Mouse (Mus musculus) right cerebral cortex, postnatal 10 days (tissue): Measurements from ENCODE around the gene Sorcs3.

Experiments used
- DNase-seq, 2 experiments: peaks; one replicate each; pipeline ENCODE4 v3.0.0; 2021; ENCODE audit warnings: low spot score in 2 of 2

Gene Sorcs3

DNA sequence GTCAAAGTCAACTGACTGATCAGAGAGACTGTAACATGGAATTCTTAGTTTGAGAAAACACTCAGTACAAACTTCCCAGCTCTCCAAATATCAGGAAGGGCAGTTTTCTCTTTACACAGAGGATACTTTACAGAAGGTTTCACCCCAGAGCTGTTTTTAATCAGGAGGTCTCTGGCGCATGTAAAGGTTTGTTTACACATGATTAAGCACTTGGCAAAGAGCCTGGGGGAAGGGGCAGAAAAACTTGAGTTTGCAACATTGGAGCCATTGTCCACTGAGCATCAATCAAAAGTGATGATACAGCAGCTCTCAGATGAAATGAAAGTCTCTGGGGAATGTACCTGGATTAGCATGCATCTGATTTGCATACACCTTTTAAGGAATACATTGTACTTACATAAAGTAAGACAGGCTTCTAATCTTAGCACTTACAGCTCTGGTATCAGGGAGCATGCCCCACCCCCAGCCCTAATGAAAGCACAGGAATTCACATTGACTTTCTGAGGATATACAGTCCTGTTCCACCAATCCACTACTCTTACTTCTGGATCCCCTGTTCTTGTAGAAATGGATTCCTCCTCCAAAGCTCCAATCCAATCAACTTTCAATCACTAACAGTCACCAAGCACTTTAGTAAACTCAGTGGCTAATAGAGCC lies 500.6 kb downstream of the Sorcs3 start:
- no peak for DNase-seq

- no peak for DNase-seq
Observed at GRCm38 (mm10) chr19:48706924-48707320, 501.1 kb downstream of the Sorcs3 start.

- no peak for DNase-seq
Observed at GRCm38 (mm10) chr19:48725851-48726419, 520.1 kb downstream of the Sorcs3 start.

- no peak for DNase-seq
Observed at GRCm38 (mm10) chr19:48727048-48727447, 521.2 kb downstream of the Sorcs3 start.

- DNase-seq, result peak; percentile 43 to 59
Observed at GRCm38 (mm10) chr19:48727601-48728000, 521.8 kb downstream of the Sorcs3 start.

DNA sequence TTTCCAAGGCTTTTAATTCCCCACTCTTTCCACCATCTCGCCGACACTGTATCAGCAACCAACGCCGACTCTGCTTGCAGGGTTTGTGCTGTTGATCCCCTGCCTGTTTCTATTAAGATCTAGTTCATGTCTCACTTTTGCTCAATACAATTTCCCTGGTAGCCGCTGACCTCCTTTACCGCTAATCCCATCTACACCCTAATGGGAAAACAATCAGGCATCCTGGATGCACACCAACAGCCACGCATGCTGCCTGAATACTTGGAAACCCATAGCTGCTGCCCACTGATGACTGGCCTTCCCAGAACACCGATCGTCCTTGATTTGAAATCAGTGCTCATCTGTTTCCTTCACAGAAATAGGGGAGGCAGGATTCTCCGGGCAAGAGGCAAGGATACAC lies 525.9 kb downstream of the Sorcs3 start:
- no peak for DNase-seq

DNA sequence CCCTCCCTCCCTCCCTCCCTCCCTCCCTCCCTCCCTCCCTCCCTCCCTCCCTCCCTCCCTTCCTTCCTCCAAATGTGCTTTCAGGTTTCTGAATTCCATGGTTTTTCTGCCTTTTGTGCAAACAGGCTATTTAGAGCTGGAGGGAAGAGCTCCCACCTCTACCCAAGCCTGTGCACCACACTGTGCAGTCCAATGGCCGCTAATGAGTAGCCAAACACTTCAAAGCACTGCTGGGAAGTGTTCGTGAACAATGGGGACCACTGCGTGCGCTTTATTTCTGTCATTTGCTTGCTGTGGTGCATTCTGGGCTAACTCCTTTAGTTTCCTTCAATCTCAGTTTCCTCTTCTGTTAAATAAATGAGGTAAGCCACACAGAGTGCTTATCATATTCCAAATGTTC lies 528.5 kb downstream of the Sorcs3 start:
- no peak for DNase-seq

DNA sequence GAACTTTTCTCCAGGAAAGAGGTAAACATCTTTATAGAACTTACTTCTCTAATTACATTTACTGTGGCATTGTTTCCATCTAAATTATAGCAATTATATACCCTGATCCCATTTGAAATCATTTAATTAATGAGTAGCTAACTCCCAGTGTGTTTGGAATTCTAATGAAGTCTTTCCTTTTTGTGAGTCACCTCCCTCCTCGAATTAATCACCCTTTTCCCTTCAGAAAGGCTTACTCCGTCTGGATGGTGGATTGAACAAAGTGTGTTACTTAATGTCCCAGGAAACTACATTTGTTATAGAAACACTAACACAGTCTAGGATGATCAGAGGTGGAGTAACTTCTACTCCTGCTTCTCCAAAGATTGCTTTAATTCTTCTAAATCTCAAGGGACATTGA lies 531.7 kb downstream of the Sorcs3 start:
- DNase-seq, result no peak

DNA sequence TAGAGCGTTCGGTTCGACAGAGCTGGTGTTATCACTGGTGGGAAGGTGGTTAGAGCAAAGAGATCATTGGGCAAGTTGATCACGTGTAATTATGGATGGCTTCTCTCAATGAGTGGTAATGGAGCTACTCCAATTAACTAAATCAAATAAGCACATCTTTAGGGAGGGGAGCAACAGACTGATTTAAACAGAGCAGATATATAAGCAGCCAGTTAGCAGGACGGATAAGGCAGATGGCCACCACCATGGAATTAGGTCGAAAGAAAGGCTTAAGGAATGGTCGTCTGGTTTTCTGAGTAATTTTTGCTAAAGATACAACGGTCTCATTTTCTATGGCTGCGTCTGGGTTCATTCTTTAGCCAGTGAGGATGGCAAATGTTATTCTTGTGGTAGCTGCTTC lies 549.3 kb downstream of the Sorcs3 start:
- no peak for DNase-seq

DNA sequence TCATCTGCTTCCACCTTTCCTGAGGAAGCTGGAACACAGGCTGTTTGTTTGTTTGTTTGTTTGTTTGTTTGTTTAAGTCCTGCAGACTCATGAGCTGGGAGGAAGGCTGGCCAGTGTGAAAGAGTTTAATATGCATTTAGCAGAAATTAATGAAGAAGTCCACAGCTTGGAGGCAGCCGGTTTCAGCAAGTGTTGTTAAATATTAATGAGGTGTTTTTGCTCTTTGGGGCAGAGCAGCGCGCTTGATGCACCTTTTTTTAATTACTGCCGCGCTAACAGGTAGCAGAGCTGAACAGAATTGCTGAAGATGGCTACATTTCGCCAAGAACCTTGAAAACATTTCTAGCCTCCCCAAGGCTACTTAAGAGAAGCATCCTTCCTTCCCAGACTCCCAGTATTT lies 551.0 kb downstream of the Sorcs3 start:
- DNase-seq, result no peak

DNA sequence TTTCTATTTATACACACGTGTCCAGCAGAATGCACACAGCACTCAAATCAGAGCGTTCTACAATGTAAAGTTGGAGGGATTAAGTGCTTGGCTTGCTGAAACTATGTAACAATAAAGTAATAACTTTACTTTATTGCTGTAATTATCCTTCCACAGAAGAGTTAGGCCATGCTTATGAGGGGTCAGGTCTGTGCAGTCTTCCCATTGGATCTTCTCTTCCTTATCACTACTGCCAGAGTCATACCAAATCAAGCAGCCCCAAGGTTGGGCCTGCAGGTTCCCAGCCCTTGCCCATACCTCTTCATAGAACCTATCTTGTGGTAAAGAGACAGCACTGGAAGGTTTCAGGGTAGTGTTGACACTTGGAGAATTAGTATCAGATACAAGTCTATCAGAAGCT lies 560.7 kb downstream of the Sorcs3 start:
- DNase-seq, result no peak

DNA sequence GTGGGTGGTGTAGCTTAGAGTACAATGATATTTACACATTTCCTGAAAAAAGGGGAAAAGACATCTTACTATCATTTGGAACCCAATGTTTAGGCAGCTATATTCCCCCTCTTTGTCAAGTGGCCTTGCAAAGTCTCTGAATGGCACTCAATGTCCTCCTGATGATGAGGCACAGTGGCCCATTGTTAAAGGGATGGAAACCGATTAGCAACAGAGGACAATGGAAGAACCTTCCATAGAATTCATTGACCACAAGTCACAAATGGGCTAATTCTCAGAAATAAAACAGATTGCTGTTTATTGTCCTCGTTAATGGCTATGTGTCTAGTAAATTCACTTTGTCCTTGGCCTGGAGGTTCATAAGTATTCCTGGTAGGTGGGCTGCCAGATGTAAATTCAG lies 565.7 kb downstream of the Sorcs3 start:
- DNase-seq, result no peak

GRCm38 (mm10) chr19:48779095-48779765 lies 573.4 kb downstream of the Sorcs3 start:
- DNase-seq, result no peak

DNA sequence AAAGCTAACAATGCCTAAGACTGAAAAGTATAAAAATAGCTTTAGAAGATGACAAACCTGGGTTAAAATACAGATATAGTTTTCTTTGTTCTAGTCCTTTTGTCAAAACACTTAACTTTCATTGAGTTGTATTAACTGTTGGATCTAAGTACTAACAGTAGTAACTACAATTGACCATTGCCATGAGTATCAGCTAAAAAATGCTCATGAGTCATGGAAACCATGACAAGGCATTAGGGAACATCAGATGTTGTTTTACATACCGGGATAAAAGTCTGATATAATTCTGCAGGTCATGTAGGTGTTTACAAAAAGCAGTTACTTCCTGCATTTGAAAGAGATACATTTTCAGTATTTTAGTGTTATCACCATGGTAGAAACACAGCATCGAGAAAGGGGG lies 575.0 kb downstream of the Sorcs3 start:
- DNase-seq, result no peak

DNA sequence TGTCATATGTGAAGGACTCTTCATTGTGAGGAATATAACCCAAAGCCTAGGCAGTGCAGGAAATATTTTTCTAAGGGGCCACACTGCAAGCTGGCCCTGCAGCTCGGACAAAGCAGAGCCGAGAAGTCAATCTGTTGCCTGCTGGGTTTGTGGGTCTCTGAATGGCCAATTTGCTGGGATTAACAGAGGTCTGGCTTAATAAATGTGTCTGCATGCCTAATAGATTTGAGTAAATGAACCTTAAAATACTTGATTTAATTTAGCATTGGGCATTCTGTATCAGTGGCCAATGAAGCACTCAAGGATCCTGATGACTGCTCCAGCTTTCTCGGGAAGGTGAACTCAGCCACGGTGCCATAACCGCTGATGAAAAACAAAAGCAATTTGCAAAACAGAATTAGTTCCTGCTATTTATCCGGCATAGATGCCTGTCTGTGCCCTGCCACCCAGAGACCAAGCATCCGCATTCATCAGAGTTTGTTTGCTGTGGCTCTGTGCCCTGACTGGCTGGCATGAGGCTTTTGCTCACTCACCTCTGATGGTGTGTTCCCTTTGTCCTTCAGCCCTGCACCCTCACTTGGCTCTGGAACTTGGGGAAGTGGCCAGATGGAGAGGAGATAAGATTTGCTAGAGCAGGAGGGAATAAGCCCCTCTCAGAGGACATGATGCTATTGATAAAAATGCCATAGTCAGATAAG lies 576.3 kb downstream of the Sorcs3 start:
- DNase-seq, result no peak

DNA sequence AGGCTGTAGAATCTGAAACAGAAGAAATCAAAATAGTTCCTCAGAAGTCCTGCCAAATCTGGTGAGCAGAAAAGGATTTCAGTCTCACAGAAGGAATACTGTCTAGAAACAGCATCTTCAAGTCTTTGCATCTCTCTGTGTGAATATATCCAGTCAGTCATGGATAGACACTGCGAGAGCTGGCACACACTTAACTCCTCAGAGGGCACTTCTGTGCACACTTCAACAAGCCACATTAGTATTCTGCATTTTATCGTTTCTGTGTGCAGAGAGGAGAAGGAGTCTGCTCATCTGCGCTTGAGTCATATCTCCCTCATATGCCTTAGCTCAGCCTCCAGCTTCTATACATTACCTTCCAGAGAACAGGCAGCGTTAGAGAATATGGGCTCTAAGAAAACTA lies 581.4 kb downstream of the Sorcs3 start:
- DNase-seq, result peak; percentile 26 to 59

GRCm38 (mm10) chr19:48804546-48804945 lies 598.7 kb downstream of the Sorcs3 start:
- no peak for DNase-seq

- no peak for DNase-seq
Observed at GRCm38 (mm10) chr19:48811541-48811940, 605.7 kb downstream of the Sorcs3 start.

DNA sequence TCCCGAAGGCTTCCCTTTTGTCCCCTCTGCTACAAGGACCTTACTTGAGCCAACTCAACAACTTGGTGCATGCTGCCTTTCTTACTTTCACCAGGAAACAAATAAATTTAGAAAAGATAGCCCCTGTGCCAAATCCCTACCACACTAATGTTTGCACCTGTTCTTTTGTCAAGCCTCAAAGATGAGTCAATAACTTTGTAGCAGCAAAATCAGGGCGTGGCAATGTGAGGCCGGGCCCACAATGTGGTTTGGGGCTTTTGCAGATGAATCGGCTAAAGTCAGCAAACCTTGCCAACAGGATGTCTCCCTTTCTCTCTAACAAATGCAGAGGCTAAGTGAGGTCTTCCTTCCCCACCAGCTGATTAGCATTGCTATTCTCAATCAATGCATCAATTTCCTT lies 608.0 kb downstream of the Sorcs3 start:
- no peak for DNase-seq

- DNase-seq, result no peak
Observed at GRCm38 (mm10) chr19:48815064-48815463, 609.2 kb downstream of the Sorcs3 start.

- DNase-seq, result peak; percentile 45 to 69
Observed at GRCm38 (mm10) chr19:48820493-48821282, 614.9 kb downstream of the Sorcs3 start.

DNA sequence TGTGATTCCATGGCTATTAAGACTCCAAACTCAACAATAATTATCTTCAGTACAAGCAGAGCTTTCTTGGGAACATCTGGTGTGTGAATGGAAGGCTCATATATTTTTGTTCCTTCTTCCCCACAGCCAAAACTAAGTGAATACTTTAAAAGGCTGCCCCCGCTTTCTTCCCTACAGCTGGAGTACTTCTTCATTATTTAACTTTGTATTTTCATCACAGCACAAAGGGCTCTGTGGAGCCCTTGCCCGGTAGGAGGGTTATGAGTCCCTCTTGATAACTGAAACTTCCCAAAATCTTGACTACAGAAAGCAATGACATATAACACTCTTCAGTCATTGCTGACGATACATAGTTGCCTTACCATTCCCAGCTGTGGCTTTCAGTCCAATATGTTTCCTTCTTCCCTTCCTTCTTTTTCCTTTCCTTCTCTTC lies 615.5 kb downstream of the Sorcs3 start:
- DNase-seq, result no peak
